Mouse (Mus musculus): ENCODE measurements around the gene Asrgl1.

DNA sequence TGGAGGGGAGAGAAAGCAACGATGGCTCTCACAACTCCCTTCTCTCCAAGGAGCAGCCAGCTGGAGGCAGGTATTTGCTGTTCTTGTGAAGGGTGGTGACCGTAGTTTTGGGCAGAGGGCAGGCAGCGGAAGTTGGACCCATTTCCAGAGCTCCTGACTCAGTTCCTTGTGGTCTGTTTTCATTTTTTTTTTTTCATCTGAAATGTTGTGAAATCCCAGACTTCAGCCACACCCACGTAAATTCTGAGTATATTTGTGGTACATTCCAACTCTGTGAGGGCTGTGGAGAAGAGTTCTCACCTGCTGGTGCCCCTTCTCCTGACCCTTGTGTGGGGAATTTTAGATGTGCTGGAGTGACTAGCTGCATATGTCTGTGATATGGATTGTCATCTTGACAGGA is 75.3 kb downstream of the Asrgl1 start:
- no peak for TF ChIP-seq POLR2A (IDR thresholded peaks at IDR 0.05; ENCODE audit: borderline replicate concordance, extremely low read depth, insufficient read depth, insufficient read length, poor library complexity, severe bottlenecking)
- TF ChIP-seq CTCF (IDR thresholded peaks at IDR 0.05; ENCODE audit: borderline replicate concordance, extremely low read depth, insufficient read depth, insufficient read length) = no peak

Data from brain, embryonic 14.5 days (tissue).